Comparison of ENCODE assay signal across 8 mouse cellular contexts in the genomic region with DNA sequence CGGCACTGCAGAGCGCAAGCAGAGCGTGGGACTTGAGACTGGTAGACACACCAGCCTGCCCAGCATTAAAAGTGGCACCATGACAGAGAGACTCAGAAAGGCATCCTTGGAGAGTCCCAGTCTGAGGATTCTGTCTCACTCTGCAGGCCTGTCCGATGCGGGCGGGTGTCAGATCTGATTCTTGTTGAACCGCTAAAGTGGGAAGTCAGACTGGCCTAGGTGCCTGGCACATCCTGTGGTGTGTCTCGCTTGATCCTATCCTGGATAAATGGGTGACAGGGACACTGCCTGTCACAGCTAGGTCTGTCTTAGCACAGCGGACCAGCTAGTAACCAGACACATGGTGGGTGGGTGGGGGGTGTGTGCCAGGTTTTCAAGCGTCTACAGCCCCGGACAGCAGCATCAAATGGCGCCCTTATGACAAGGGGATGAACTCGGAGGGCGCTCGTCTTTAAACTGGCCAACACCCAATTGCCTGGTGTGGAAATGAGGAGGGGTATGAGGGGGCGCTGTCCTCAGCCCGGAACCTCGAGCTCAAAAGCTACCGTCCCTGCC. TPM values are rescaled to one million over a fixed set of nuclear protein-coding genes. Genes with fewer than 3 reads are reported as not detected.
DNase-seq lines count a peak whose midpoint lies in the region; ATAC-seq lines count a peak whose summit lies in the region.

A gene (minus strand): TSS at position 118 of the 555 bp plus-strand sequence.

- H3K4me2 ChIP-seq in kidney, embryonic 14.5 days (replicated peaks; ENCODE audit: low read depth, low read length) = peak within 1 kb of the TSS; percentile 90
- H3K4me2 ChIP-seq in intestine, embryonic 15.5 days (replicated peaks) = peak within 1 kb of the TSS; percentile 96
- peak within 1 kb of the TSS; percentile 95 for H3K4me2 ChIP-seq in midbrain, embryonic 13.5 days (replicated peaks)

- no peaks in the 10 kb centered on the region for H3K36me3 ChIP-seq in kidney, embryonic 14.5 days (ENCODE audit: control insufficient read depth, insufficient read depth, low read length)
- H3K36me3 ChIP-seq in embryonic facial prominence, embryonic 10.5 days (replicated peaks) = no peaks in the 10 kb centered on the region
- no peaks in the 10 kb centered on the region for H3K36me3 ChIP-seq in intestine, embryonic 15.5 days
- no peaks in the 10 kb centered on the region for H3K36me3 ChIP-seq in midbrain, embryonic 13.5 days

- WGBS in kidney, embryonic 14.5 days = 2% methylated on average over 19 of the region's 19 CpGs
- 2% methylated on average over 19 of the region's 19 CpGs for WGBS in embryonic facial prominence, embryonic 10.5 days
- WGBS in intestine, embryonic 15.5 days = 5% methylated on average over 19 of the region's 19 CpGs
- 1% methylated on average over 19 of the region's 19 CpGs for WGBS in midbrain, embryonic 13.5 days

- H3K9ac ChIP-seq in kidney, embryonic 14.5 days (ENCODE audit: low read depth, low read length) = peak within 1 kb of the TSS; percentile 60
- peak within 1 kb of the TSS; percentile 14; the same call in 1 of the 2 replicates for H3K9ac ChIP-seq in intestine, embryonic 15.5 days
- peak within 1 kb of the TSS; percentile 83 for H3K9ac ChIP-seq in midbrain, embryonic 13.5 days (replicated peaks)

- H3K27me3 ChIP-seq in kidney, embryonic 14.5 days (ENCODE audit: control insufficient read depth, insufficient read depth, low read length) = peaks cover 56% of the 10 kb centered on the region
- H3K27me3 ChIP-seq in embryonic facial prominence, embryonic 10.5 days (replicated peaks; ENCODE audit: low read depth, poor library complexity, severe bottlenecking) = peaks cover 91% of the 10 kb centered on the region
- H3K27me3 ChIP-seq in intestine, embryonic 15.5 days (replicated peaks) = peaks cover 72% of the 10 kb centered on the region
- peaks cover 67% of the 10 kb centered on the region for H3K27me3 ChIP-seq in midbrain, embryonic 13.5 days

- peaks cover 20% of the 10 kb centered on the region for H3K4me1 ChIP-seq in kidney, embryonic 14.5 days (ENCODE audit: control insufficient read depth, insufficient read depth, low read length)
- H3K4me1 ChIP-seq in embryonic facial prominence, embryonic 10.5 days = peaks cover 46% of the 10 kb centered on the region
- H3K4me1 ChIP-seq in intestine, embryonic 15.5 days (replicated peaks) = peaks cover 27% of the 10 kb centered on the region
- H3K4me1 ChIP-seq in midbrain, embryonic 13.5 days (replicated peaks) = peaks cover 51% of the 10 kb centered on the region

- H3K9me3 ChIP-seq in kidney, embryonic 14.5 days (ENCODE audit: control insufficient read depth, low read length) = no peaks in the 10 kb centered on the region
- no peaks in the 10 kb centered on the region for H3K9me3 ChIP-seq in embryonic facial prominence, embryonic 10.5 days
- no peaks in the 10 kb centered on the region for H3K9me3 ChIP-seq in intestine, embryonic 15.5 days
- H3K9me3 ChIP-seq in midbrain, embryonic 13.5 days = no peaks in the 10 kb centered on the region

- ATAC-seq in kidney, embryonic 14.5 days (ENCODE audit: low FRiP score, low TSS enrichment) = no peak
- no peak for ATAC-seq in intestine, embryonic 15.5 days
- peak; percentile 17; the same call in 1 of the 2 replicates for ATAC-seq in midbrain, embryonic 13.5 days

- no peak within 1 kb of the TSS for H3K27ac ChIP-seq in kidney, embryonic 14.5 days (ENCODE audit: low read depth, low read length)
- H3K27ac ChIP-seq in embryonic facial prominence, embryonic 10.5 days (replicated peaks) = peak within 1 kb of the TSS; percentile 76
- no peak within 1 kb of the TSS for H3K27ac ChIP-seq in intestine, embryonic 15.5 days
- peak within 1 kb of the TSS; percentile 76 for H3K27ac ChIP-seq in midbrain, embryonic 13.5 days

- DNase-seq in kidney, postnatal 14 days = no peak
- DNase-seq in embryonic facial prominence, embryonic 10.5 days (ENCODE audit: low spot score) = peak; percentile 28
- no peak for DNase-seq in cerebellum, adult 9-11 months
- no peak for DNase-seq in gastrocnemius, postnatal 25 days
- DNase-seq in lung, adult 18-20 months = no peak

- peak within 1 kb of the TSS; percentile 58 for H3K4me3 ChIP-seq in kidney, embryonic 14.5 days (ENCODE audit: low read length)
- H3K4me3 ChIP-seq in embryonic facial prominence, embryonic 10.5 days = peak within 1 kb of the TSS; percentile 65
- peak within 1 kb of the TSS; percentile 54 for H3K4me3 ChIP-seq in intestine, embryonic 15.5 days (replicated peaks)
- peak within 1 kb of the TSS; percentile 73 for H3K4me3 ChIP-seq in midbrain, embryonic 13.5 days (replicated peaks)

RNA-seq across cellular contexts. Expression of the gene that starts here (rescaled TPM):
- polyA plus RNA-seq in kidney, embryonic 14.5 days (2014; fragmentation: Nextera tagmentation; extraction: Ambion mirVana) = 10.8 and 15.1 TPM in 2 replicates
- 22.0 and 29.5 TPM in 2 replicates for polyA plus RNA-seq in embryonic facial prominence, embryonic 10.5 days (2016; fragmentation: Nextera tagmentation; extraction: Ambion mirVana)
- 1.5 and 1.7 TPM in 2 replicates for polyA plus RNA-seq in intestine, embryonic 15.5 days (2015; fragmentation: Nextera tagmentation; extraction: Ambion mirVana)
- 55.9 and 63.4 TPM in 2 replicates for polyA plus RNA-seq in midbrain, embryonic 13.5 days (2015; fragmentation: Nextera tagmentation; extraction: Ambion mirVana)
- total RNA-seq in gastrocnemius, postnatal 25 days (2021) = not detected

Comparison
In these comparisons a context has a peak if more than half of its experiments do, and no peak if none do; other contexts are left out.
1. H3K27ac ChIP-seq: peak in embryonic facial prominence, embryonic 10.5 days (single experiment) and midbrain, embryonic 13.5 days (single experiment); none in kidney, embryonic 14.5 days (single experiment) and intestine, embryonic 15.5 days (single experiment).
2. H3K9ac ChIP-seq: peak in every context shown above with its lines; median percentile 83 in midbrain, embryonic 13.5 days; 60 in kidney, embryonic 14.5 days; 14 in intestine, embryonic 15.5 days.
3. Peak in every context shown above with its lines, with median percentiles within 50 percentile points of each other: H3K4me2 ChIP-seq and H3K4me3 ChIP-seq.